Mouse (Mus musculus): Measurements from ENCODE around the gene Gm26897.

Gm26897 gene

GRCm38 (mm10) chr5:111750092-111750491, 16.4 kb downstream of the Gm26897 start:
- no peak for DNase-seq (ENCODE audit: low spot score)

- no peak for DNase-seq (ENCODE audit: low spot score)
Observed at GRCm38 (mm10) chr5:111754484-111755139, 20.9 kb downstream of the Gm26897 start.

- no peak for DNase-seq (ENCODE audit: low spot score)
Observed at GRCm38 (mm10) chr5:111755330-111755729, 21.6 kb downstream of the Gm26897 start.

- DNase-seq (ENCODE audit: low spot score) = no peak
Observed at GRCm38 (mm10) chr5:111760721-111761480, 27.2 kb downstream of the Gm26897 start.

GRCm38 (mm10) chr5:111761574-111761973, 27.9 kb downstream of the Gm26897 start:
- no peak for DNase-seq (ENCODE audit: low spot score)

GRCm38 (mm10) chr5:111762085-111762484, 28.4 kb downstream of the Gm26897 start:
- peak; percentile 76 for DNase-seq (ENCODE audit: low spot score)

GRCm38 (mm10) chr5:111765671-111766290, 32.1 kb downstream of the Gm26897 start:
- no peak for DNase-seq (ENCODE audit: low spot score)

DNA sequence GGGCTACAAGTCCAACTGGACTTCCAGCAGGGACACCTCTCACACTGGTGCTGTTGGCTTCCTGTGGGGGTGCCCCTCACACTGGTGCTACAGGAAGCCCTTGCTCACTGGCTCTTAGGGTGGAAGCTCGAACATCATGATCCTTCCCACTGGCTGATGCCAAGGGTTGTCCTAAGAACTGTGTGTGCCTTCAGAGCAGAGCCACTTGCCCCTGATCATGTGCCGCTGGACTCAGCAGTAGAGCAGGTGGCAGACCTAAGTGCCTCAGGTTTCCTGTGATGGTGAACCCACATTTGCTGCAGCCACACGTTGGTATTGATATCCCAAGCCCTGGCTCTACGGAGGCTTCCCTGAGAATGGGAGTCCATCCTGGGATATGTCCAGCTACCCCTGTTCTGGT, 33.0 kb downstream of the Gm26897 start:
- no peak for DNase-seq (ENCODE audit: low spot score)

DNA sequence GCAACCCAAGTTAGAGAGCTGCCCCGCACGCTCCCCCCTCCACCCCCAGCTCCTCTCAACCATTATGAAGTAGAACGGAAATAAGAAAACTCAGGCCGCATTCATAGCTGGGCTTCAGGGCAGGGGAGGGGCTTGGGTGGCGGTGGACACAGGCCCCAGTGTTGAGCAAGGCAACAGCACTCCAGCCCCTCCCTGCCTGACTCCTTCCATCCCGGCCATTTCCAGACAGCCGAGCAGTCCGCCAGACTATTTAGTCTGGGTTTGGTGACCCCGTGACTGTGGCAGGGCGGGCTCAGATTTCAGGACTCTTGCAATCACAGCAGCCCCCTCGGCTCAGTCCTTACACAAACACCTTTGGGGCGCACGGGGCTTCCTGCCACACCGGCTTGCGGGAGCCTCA, 36.5 kb downstream of the Gm26897 start:
- no peak for DNase-seq (ENCODE audit: low spot score)

- DNase-seq (ENCODE audit: low spot score) = no peak
Observed at GRCm38 (mm10) chr5:111772127-111772526, 38.4 kb downstream of the Gm26897 start.

DNA sequence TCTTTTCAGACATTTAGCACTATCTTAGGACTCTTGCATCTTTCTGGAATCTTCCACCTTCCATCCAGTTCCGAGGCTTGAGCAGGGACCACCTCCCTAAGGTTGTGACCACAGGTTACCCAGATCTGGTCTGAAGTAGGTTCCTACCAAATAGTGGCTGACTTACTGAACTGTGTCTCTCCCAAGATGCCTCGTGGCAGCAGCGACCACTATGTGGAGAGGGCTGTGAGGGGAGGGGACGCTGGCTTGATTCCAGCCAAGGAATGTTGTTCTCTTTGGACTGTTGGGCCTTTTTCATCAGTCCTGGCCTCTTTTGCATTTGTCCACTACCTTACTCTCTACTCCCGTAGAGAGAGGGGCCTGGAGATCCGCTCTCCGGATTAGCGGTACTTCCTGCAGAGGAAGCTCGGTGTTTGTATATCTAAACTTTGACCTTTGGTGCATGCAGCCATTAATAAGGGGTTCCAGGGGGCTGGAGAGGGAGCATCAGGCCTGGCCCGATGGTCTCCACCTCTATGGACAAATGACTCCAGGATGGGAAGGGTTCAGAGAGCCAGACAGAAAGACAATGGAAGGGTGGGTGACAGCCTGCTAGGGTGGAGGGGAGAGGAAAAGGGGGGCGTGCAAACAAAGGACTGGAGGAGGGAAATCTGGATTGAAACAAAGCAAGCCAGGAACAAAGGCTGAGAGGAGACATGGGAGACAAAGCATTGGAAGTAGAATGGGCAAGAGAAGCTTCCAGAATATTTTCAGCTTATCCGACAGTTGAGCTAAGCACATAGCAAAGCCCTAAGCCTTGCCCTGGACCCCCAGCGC, 39.1 kb downstream of the Gm26897 start:
- no peak for DNase-seq (ENCODE audit: low spot score)

- DNase-seq (ENCODE audit: low spot score) = no peak
Observed at GRCm38 (mm10) chr5:111773407-111773733, 39.6 kb downstream of the Gm26897 start.

DNA sequence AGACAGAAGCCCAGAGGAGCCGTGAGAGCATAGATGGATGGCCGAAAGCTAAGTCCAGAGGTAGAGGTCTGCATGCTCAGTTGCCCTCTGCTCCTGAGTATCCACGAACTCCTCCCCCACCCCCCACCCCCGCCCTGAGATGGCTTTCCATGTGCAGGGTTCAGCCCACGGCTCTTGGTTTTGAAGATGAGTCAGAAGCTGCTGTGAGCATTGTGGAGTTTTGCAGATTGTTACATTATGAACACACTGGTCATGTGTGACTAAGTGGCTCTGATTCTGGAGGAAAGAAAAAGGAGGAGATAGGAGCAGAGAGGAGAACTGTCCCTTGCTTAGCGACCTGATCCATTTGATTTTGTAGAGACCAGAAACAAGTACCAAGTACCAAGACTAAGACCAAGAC, 42.5 kb downstream of the Gm26897 start:
- no peak for DNase-seq (ENCODE audit: low spot score)

- DNase-seq (ENCODE audit: low spot score) = no peak
Observed at GRCm38 (mm10) chr5:111778093-111778492, 44.4 kb downstream of the Gm26897 start.

GRCm38 (mm10) chr5:111779776-111780485, 46.2 kb downstream of the Gm26897 start:
- no peak for DNase-seq (ENCODE audit: low spot score)
